Mouse (Mus musculus) CH12.LX (cell line): ENCODE measurements around the gene 4930402H24Rik. TPM values are rescaled to one million over a fixed set of nuclear protein-coding genes. Genes with fewer than 3 reads are reported as not detected.

Experiments used
- DNase-seq: peaks from one replicate; pipeline ENCODE4 v3.0.0-alpha.2; 2013; ENCODE audit errors: extremely low read depth
- H3K27ac ChIP-seq: 2 replicates; pipeline ENCODE4 v1.5.1; 2012; ENCODE audit warnings: low read depth, mild to moderate bottlenecking, control low read depth, moderate library complexity; ENCODE audit not compliant: insufficient read depth
- H3K27me3 ChIP-seq: replicated peaks from 2 replicates; pipeline ENCODE3; 2012; ENCODE audit warnings: inconsistent platforms
- H3K36me3 ChIP-seq, 2 experiments: replicated peaks in 1 of 2; 2 replicates each; pipeline versions ENCODE3 to v1.6.1; 2012; ENCODE audit warnings: inconsistent platforms in 1 of 2, low read length in 1 of 2, mild to moderate bottlenecking in 1 of 2, mixed read lengths in 1 of 2, moderate library complexity in 1 of 2; ENCODE audit not compliant: control insufficient read depth in 1 of 2, insufficient read depth in 1 of 2
- H3K4me1 ChIP-seq, 2 experiments: 2 replicates each; pipeline ENCODE4 v1.6.1; 2012; ENCODE audit warnings: inconsistent platforms in 1 of 2, moderate library complexity in 1 of 2; ENCODE audit not compliant: insufficient read depth in 2 of 2, control insufficient read depth in 1 of 2
- H3K4me2 ChIP-seq: 2 replicates; pipeline ENCODE4 v1.6.1; 2012; ENCODE audit warnings: low read depth, mild to moderate bottlenecking, control low read depth; ENCODE audit not compliant: poor library complexity, insufficient read depth, severe bottlenecking
- H3K4me3 ChIP-seq, 3 experiments: fragments of 150-350 bp in 1 of 3; sonication (generic) in 1 of 3; replicated peaks in 1 of 3; 2 replicates each; pipeline versions ENCODE3 to v1.5.1; 2011 to 2012; ENCODE audit warnings: low read depth in 2 of 3, low read length in 2 of 3, mild to moderate bottlenecking in 2 of 3, moderate library complexity in 2 of 3, control low read depth in 1 of 3, improper control_type of control experiment in 1 of 3, inconsistent platforms in 1 of 3, mixed read lengths in 1 of 3; ENCODE audit not compliant: poor library complexity in 1 of 3
- H3K79me2 ChIP-seq: replicated peaks from 2 replicates; pipeline ENCODE4 v1.6.1; 2012; ENCODE audit warnings: mild to moderate bottlenecking, moderate library complexity; ENCODE audit not compliant: control insufficient read depth, poor library complexity, insufficient read depth, severe bottlenecking; ENCODE audit errors: extremely low read depth
- H3K9ac ChIP-seq: 2 replicates; pipeline ENCODE4 v1.6.1; 2012; ENCODE audit warnings: low read depth, mild to moderate bottlenecking, control low read depth, moderate library complexity; ENCODE audit not compliant: insufficient read depth
- H3K9me3 ChIP-seq: replicated peaks from 2 replicates; pipeline ENCODE3; 2012; ENCODE audit warnings: low read length, inconsistent platforms, mixed read lengths
- BHLHE40 ChIP-seq: IDR thresholded peaks from 2 replicates; pipeline ENCODE4 v1.6.1; 2011; ENCODE audit warnings: mild to moderate bottlenecking, low read depth, low read length, improper control_type of control experiment
- CHD1 ChIP-seq: IDR thresholded peaks from 2 replicates; pipeline ENCODE4 v1.6.1; 2012; ENCODE audit warnings: low read depth, low read length, improper control_type of control experiment, inconsistent platforms
- CHD2 ChIP-seq: IDR thresholded peaks from 2 replicates; pipeline ENCODE4 v1.6.1; 2011; ENCODE audit warnings: low read length, improper control_type of control experiment
- E2F4 ChIP-seq: IDR thresholded peaks from 2 replicates; pipeline ENCODE4 v1.6.1; 2011; ENCODE audit warnings: low read depth, low read length, improper control_type of control experiment; ENCODE audit not compliant: insufficient replicate concordance
- ELF1 ChIP-seq: IDR thresholded peaks from 2 replicates; pipeline ENCODE4 v1.6.1; 2014; ENCODE audit warnings: low read depth, mild to moderate bottlenecking, inconsistent platforms, low read length, improper control_type of control experiment
- EP300 ChIP-seq: IDR thresholded peaks from 2 replicates; pipeline ENCODE4 v1.6.1; 2011; ENCODE audit warnings: low read length, improper control_type of control experiment
- GABPA ChIP-seq: IDR thresholded peaks from 2 replicates; pipeline ENCODE4 v1.6.1; 2012; ENCODE audit warnings: low read depth, low read length, improper control_type of control experiment, inconsistent platforms; ENCODE audit not compliant: insufficient replicate concordance
- HCFC1 ChIP-seq: IDR thresholded peaks from 2 replicates; pipeline ENCODE4 v1.6.1; 2012; ENCODE audit warnings: low read depth, mild to moderate bottlenecking, inconsistent platforms, low read length, improper control_type of control experiment
- IRF4 ChIP-seq: IDR thresholded peaks from 2 replicates; pipeline ENCODE4 v1.6.1; 2014; ENCODE audit warnings: low read depth, mild to moderate bottlenecking, inconsistent platforms, low read length, improper control_type of control experiment
- JUN ChIP-seq: IDR thresholded peaks from 2 replicates; pipeline ENCODE4 v1.6.1; 2011; ENCODE audit warnings: low read depth, mild to moderate bottlenecking, low read length, improper control_type of control experiment, moderate library complexity; ENCODE audit not compliant: insufficient read depth
- JUND ChIP-seq: conservative IDR thresholded peaks from 2 replicates; pipeline ENCODE4 v1.6.1; 2011; ENCODE audit warnings: low read depth, low read length, improper control_type of control experiment
- MAFK ChIP-seq: IDR thresholded peaks from 2 replicates; pipeline ENCODE4 v1.6.1; 2011; ENCODE audit warnings: low read length, improper control_type of control experiment; ENCODE audit not compliant: insufficient replicate concordance
- MEF2A ChIP-seq: IDR thresholded peaks from 2 replicates; pipeline ENCODE4 v1.6.1; 2014; ENCODE audit warnings: low read depth, mild to moderate bottlenecking, inconsistent platforms, low read length, improper control_type of control experiment, borderline replicate concordance
- MXI1 ChIP-seq: IDR thresholded peaks from 2 replicates; pipeline ENCODE4 v1.6.1; 2011; ENCODE audit warnings: mild to moderate bottlenecking, low read depth, low read length, improper control_type of control experiment
- MYC ChIP-seq: IDR thresholded peaks from 2 replicates; pipeline ENCODE4 v1.6.1; 2011; ENCODE audit warnings: low read depth, mild to moderate bottlenecking, improper control_type of control experiment, low read length
- NELFE ChIP-seq: IDR thresholded peaks from 2 replicates; pipeline ENCODE4 v1.6.1; 2011; ENCODE audit warnings: low read depth, low read length, improper control_type of control experiment
- NRF1 ChIP-seq: IDR thresholded peaks from 2 replicates; pipeline ENCODE4 v1.6.1; 2014; ENCODE audit warnings: low read depth, mild to moderate bottlenecking, inconsistent platforms, low read length, improper control_type of control experiment, moderate library complexity
- PAX5 ChIP-seq: IDR thresholded peaks from 2 replicates; pipeline ENCODE4 v1.6.1; 2012; ENCODE audit warnings: low read length, inconsistent platforms, mixed read lengths
- POLR2A ChIP-seq: IDR thresholded peaks from 2 replicates; pipeline ENCODE4 v1.6.1; 2011; ENCODE audit warnings: low read depth, mild to moderate bottlenecking, improper control_type of control experiment, low read length
- POLR2AphosphoS2 ChIP-seq: IDR thresholded peaks from 2 replicates; pipeline ENCODE4 v1.6.1; 2011; ENCODE audit warnings: low read depth, low read length, improper control_type of control experiment
- RAD21 ChIP-seq: IDR thresholded peaks from 2 replicates; pipeline ENCODE4 v1.6.1; 2011; ENCODE audit warnings: low read depth, mild to moderate bottlenecking, low read length, improper control_type of control experiment, moderate library complexity
- RCOR1 ChIP-seq: conservative IDR thresholded peaks from 2 replicates; pipeline ENCODE4 v1.6.1; 2012; ENCODE audit warnings: low read depth, mild to moderate bottlenecking, inconsistent platforms, low read length, improper control_type of control experiment
- SIN3A ChIP-seq: IDR thresholded peaks from 2 replicates; pipeline ENCODE4 v1.6.1; 2012; ENCODE audit warnings: low read length, improper control_type of control experiment, inconsistent platforms
- TCF12 ChIP-seq: IDR thresholded peaks from 2 replicates; pipeline ENCODE4 v1.6.1; 2014; ENCODE audit warnings: low read depth, mild to moderate bottlenecking, inconsistent platforms, low read length, improper control_type of control experiment
- UBTF ChIP-seq: IDR thresholded peaks from 2 replicates; pipeline ENCODE4 v1.6.1; 2012; ENCODE audit warnings: low read depth, mild to moderate bottlenecking, inconsistent platforms, low read length, improper control_type of control experiment, moderate library complexity
- USF2 ChIP-seq: conservative IDR thresholded peaks from 2 replicates; pipeline ENCODE4 v1.6.1; 2011; ENCODE audit warnings: low read depth, low read length, improper control_type of control experiment
- ZC3H11A ChIP-seq: IDR thresholded peaks from 2 replicates; pipeline ENCODE4 v1.6.1; 2012; ENCODE audit warnings: low read depth, mild to moderate bottlenecking, inconsistent platforms, low read length, improper control_type of control experiment
- ZKSCAN1 ChIP-seq: IDR thresholded peaks from 2 replicates; pipeline ENCODE4 v1.6.1; 2012; ENCODE audit warnings: low read depth, inconsistent platforms, low read length, improper control_type of control experiment, borderline replicate concordance
- ZNF384 ChIP-seq: IDR thresholded peaks from 2 replicates; pipeline ENCODE4 v1.6.1; 2012; ENCODE audit warnings: low read depth, low read length, improper control_type of control experiment, inconsistent platforms
- dilution Hi-C: fragments of 300-500 bp; cut with MboI; formaldehyde crosslinking; loops from 2 replicates; pipeline ENCODE4 v1.14.3; 2020; ENCODE audit warnings: low sequenced_read_pairs; ENCODE audit not compliant: extremely low pct_unique_long_range_greater_than_20kb, extremely low pct_ligation_motif_present
- in situ Hi-C: fragments of 300-500 bp; cut with MboI; formaldehyde crosslinking; loops from 3 replicates; pipeline ENCODE4 v1.14.3; 2019; ENCODE audit warnings: low sequenced_read_pairs, low pct_ligation_motif_present, low pct_unique_long_range_greater_than_20kb, mixed read lengths
- polyA plus RNA-seq: library from polyadenylated mRNA; unstranded; fragments of >175 nt; gene quantifications from 2 replicates; pipeline ENCODE4 v1.2.1, GENCODE M21; 2012; ENCODE audit warnings: low read depth; ENCODE audit not compliant: insufficient read length
- total RNA-seq, 2 experiments: library from RNA; depleted of rRNA; stranded (reverse); fragments of 300-350 nt in 1 of 2; fragments of >200 nt in 1 of 2; gene quantifications; 2 replicates each; pipeline ENCODE4 v1.2.3; 2012 to 2014

Gene 4930402H24Rik
- total and polyA plus RNA-seq, 3 experiments: 4.2 to 4.8 (median 4.2) TPM

DNA sequence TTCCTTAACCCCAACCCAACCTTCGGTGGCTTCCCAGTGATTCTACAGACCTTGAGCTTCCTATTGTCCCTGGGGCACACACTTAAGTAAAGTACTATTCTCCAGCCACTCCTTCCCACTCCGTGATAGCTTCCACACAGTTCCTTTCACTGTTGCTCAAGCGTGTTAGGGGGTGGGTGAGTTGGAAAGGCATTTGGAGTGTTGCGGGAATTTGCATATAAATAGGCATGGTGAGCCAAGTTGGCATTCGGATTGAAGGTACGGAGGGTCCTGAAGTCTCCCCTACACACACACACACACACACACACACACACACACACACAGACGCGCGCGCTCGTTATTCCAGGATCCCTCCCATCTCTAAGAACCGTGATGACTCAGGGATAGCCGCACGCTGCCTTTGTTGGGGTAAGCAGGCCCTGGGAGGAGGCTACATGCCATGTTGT lies 208.4 kb downstream of the 4930402H24Rik start:
- H3K36me3 ChIP-seq: no peaks in the 10 kb centered on the region
- H3K27ac ChIP-seq: no peak overlapping the region
- dilution Hi-C loops: no loop called here
- DNase-seq: no peak
- no peaks in the 10 kb centered on the region for H3K79me2 ChIP-seq
- TF ChIP-seq MEF2A: no peak
- TF ChIP-seq UBTF: no peak
- no peak for TF ChIP-seq RAD21
- no peak for TF ChIP-seq BHLHE40
- TF ChIP-seq MAFK: no peak
- TF ChIP-seq RCOR1: no peak
- no peak for TF ChIP-seq PAX5
- TF ChIP-seq MXI1: no peak
- TF ChIP-seq ZC3H11A: no peak
- no peak for TF ChIP-seq SIN3A
- no peak for TF ChIP-seq ELF1
- no peak for TF ChIP-seq HCFC1
- TF ChIP-seq POLR2A: no peak
- no peak for TF ChIP-seq MYC
- TF ChIP-seq JUN: no peak
- no peak for TF ChIP-seq TCF12
- no peak for TF ChIP-seq NRF1
- no peak for TF ChIP-seq NELFE
- no peak for TF ChIP-seq IRF4
- TF ChIP-seq, all 38 proteins: peak for 0
- Histone ChIP-seq H3K9me3 (no peaks in the 10 kb centered on the region), H3K4me3 (peak overlapping the region; percentile 13 to 58 (median 48)), H3K4me1 (peaks cover 7 to 12% of the 10 kb centered on the region in 2 experiments; a peak in 2 of 4 replicates), H3K27me3 (peaks cover 42% of the 10 kb centered on the region), H3K4me2 (peak overlapping the region; percentile 77), H3K9ac (no peak overlapping the region)
- in situ Hi-C loops: no loop called here

DNA sequence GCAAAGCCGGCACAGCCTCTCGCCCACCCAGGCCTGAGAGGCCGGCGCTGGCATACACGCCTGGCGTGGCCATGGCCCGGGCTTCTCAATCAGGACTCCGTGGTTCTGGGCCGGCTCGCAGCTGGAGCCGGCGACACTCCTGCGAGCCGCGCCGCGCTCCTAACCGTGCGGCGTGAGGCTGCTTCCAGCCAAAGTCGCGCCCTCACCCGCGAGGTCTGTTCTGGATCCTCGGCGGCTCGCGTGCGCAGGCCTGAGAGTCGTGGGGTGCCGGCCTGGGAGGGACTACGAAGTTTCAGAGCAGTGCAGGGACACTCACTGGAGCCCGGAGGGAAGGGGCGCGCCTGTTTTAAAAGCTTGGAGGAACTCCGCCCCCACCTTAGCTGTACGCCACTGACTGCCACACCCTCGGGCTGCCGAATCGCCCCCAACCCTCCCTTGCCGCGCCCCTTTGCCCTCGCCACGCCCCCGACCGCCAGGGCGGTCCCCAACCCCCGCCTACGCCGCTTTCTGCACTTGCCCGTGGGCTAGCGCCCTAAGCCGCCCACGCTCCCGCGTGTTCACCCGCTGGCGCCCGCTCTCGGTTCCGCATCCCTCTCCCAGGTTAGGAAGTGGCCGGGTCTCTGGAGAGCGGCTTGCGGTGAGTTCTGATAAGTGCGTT lies 208.9 kb downstream of the 4930402H24Rik start, which contains the start of gene Slc4a11:
TSS of gene Slc4a11 (minus strand) at position 367 of the 658 bp plus-strand sequence.
- Histone ChIP-seq H3K4me2 (peak within 1 kb of the TSS; percentile 77), H3K9ac (0 out of 2 replicates have a peak within 1 kb of the TSS, but pooled peaks have one; percentile 3), H3K36me3 (no peaks in the 10 kb centered on the region), H3K9me3 (no peaks in the 10 kb centered on the region), H3K27me3 (peaks cover 42% of the 10 kb centered on the region), H3K4me3 (peak within 1 kb of the TSS; percentile 13 to 58 (median 48)), H3K27ac (no peak within 1 kb of the TSS), H3K79me2 (no peaks in the 10 kb centered on the region), H3K4me1 (peaks cover 7 to 12% of the 10 kb centered on the region in 2 experiments; a peak in 2 of 4 replicates)
- in situ Hi-C loops (no loop called here), dilution Hi-C loops (no loop called here)
- peak; percentile 25 for DNase-seq
- TF ChIP-seq PAX5 (no peak), USF2 (no peak), EP300 (no peak), NRF1 (0 out of 2 replicates have a peak, but pooled peaks have one; percentile 16), NELFE (no peak), ELF1 (no peak), JUN (no peak), ZKSCAN1 (no peak), RAD21 (no peak), TCF12 (no peak), BHLHE40 (0 out of 2 replicates have a peak, but pooled peaks have one; percentile 8), E2F4 (no peak), ZNF384 (no peak), IRF4 (peak; percentile 32; the same call in 1 of the 2 replicates), MEF2A (no peak), RCOR1 (no peak), POLR2AphosphoS2 (no peak), POLR2A (peak; percentile 38; the same call in 1 of the 2 replicates), GABPA (no peak), CHD1 (no peak), JUND (no peak), CHD2 (no peak)
